Mouse (Mus musculus): ENCODE data around the gene Pelp1.

DNA sequence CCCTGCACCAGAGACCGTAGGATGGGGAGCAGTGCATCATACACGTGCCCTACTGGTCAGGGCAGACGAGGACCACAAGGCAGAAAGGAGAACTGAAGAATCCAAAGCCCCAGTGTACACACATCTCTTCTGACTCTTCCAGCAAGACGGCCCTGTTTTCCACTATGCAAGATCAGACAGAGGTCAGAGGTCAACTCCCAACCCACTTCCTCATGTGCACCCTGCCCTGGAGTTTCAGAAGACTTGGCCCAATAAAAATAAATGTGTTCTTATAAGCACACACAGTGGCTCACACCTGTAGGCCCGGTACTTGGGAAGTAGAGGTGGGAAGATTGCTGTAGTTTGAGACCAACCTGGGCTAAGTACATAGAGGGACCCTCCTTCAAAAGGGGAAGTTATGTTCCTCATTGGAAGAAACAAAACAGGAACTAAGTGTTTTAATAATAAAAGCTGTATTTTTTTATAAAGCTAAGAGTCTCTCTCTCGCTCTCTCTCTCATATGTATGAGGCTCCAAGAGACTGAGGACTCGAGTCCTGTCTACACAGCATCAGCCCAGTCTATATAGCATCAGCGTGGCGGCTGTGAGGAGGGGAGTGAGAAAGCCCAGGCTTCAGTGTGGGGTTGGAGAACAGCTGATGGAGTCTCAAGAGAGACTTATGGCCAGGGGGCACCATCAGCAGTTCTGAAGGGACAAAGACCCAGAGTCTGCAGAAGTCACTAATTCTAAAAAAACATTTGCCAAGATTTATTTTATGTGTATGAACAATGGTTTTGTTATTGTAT is 43.6 kb upstream of the Pelp1 start:
- TF ChIP-seq GATA1 (IDR thresholded peaks at IDR 0.05; ENCODE audit: borderline replicate concordance, low read length) = no peak
- TF ChIP-seq FLI1 (IDR thresholded peaks at IDR 0.05; ENCODE audit: low read length) = no peak
